Comparison of ENCODE assay signal across 9 mouse cellular contexts in the genomic region with DNA sequence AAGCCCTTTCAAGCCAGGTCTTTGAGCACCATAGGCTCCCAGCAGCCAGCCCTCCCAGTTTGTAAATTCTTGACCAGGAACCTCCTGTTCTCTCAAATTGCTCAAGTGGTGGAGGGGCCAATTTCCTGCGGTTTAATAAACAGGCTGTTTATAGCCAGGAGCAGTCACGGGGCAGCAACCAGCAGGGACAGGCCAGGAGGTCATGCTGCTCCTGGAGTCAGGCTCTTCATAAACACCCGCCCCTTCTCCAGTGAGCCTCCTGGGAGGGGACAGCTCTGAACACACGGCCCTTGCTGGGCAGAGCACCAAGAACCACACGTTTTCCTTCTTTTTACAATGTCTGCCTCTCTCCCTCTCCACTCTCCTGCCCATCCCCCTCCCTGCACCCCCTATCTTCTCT. TPM values are rescaled to one million over a fixed set of nuclear protein-coding genes. Genes with fewer than 3 reads are reported as not detected.
DNase-seq lines count a peak whose midpoint lies in the region; ATAC-seq and TF ChIP-seq lines count a peak whose summit lies in the region.
"Had no signal": no experiment of that assay in that cellular context is flagged by ENCODE, and none has a peak within 500 bp of the region (broad histone marks: within the 10 kb centered on the region; RNA-seq: fewer than 3 reads in every experiment).

No protein-coding gene starts in this region.

- H3K4me1 ChIP-seq in liver, adult 2 months (ENCODE audit: control insufficient read depth, insufficient read depth, low read length) = peaks cover 4% of the 10 kb centered on the region; the same call in 1 of the 2 replicates
- no peaks in the 10 kb centered on the region for H3K4me1 ChIP-seq in stomach, embryonic 14.5 days (ENCODE audit: control insufficient read depth, insufficient read depth, low read length)

- no peak overlapping the region for H3K4me3 ChIP-seq in liver, adult 2 months (ENCODE audit: insufficient read depth, low read depth, low read length)
- no peak overlapping the region for H3K4me3 ChIP-seq in stomach, embryonic 14.5 days (ENCODE audit: low read depth, low read length)
- H3K4me3 ChIP-seq: megakaryocyte, embryonic 14.5 days had no signal

- WGBS in liver, adult 2 months = 28% methylated on average over 5 of the region's 5 CpGs
- WGBS in stomach, embryonic 14.5 days = 15% methylated on average over 5 of the region's 5 CpGs

- H3K79me2 ChIP-seq in liver, adult 2 months (ENCODE audit: control insufficient read depth, insufficient read depth, low read length) = no peaks in the 10 kb centered on the region

- H3K9ac ChIP-seq in liver, adult 2 months (ENCODE audit: low read depth, low read length) = no peak overlapping the region
- no peak overlapping the region for H3K9ac ChIP-seq in stomach, embryonic 14.5 days (replicated peaks; ENCODE audit: low read depth, low read length)

- intact Hi-C loops in heart, postnatal 14 days (cut with DNase I) = no loop called here

- H3K27ac ChIP-seq in liver, adult 2 months (replicated peaks; ENCODE audit: insufficient read depth, low read depth, low read length) = peak overlapping the region; percentile 69
- peak overlapping the region; percentile 11; the same call in 1 of the 2 replicates for H3K27ac ChIP-seq in stomach, embryonic 14.5 days (ENCODE audit: low read length)

- TF ChIP-seq POLR2A in liver, adult 2 months (IDR thresholded peaks at IDR 0.05; ENCODE audit: extremely low read depth, insufficient read depth, low read length) = no peak

- ATAC-seq in stomach, embryonic 14.5 days (ENCODE audit: insufficient number of reproducible peaks, insufficient read depth, low FRiP score, low read depth) = no peak

- H3K4me2 ChIP-seq in stomach, embryonic 14.5 days (replicated peaks; ENCODE audit: low read depth, low read length) = no peak overlapping the region

- H3K27me3 ChIP-seq in liver, adult 2 months (ENCODE audit: control insufficient read depth, insufficient read depth, low read length) = no peaks in the 10 kb centered on the region
- no peaks in the 10 kb centered on the region for H3K27me3 ChIP-seq in stomach, embryonic 14.5 days (ENCODE audit: control insufficient read depth, insufficient read depth, low read length)

- no peak for TF ChIP-seq CTCF in liver, adult 2 months (IDR thresholded peaks at IDR 0.05; ENCODE audit: low read depth, low read length)

- H3K36me3 ChIP-seq in liver, adult 2 months (ENCODE audit: control insufficient read depth, insufficient read depth, low read length) = no peaks in the 10 kb centered on the region
- no peaks in the 10 kb centered on the region for H3K36me3 ChIP-seq in stomach, embryonic 14.5 days (ENCODE audit: control insufficient read depth, insufficient read depth, low read length)

- H3K9me3 ChIP-seq in stomach, embryonic 14.5 days (ENCODE audit: control insufficient read depth, low read depth, low read length) = no peaks in the 10 kb centered on the region

- peak; percentile 70 for DNase-seq in adrenal gland, adult 8-10 months
- peak; percentile 49 for DNase-seq in embryo, embryonic 9.5 days (ENCODE audit: extremely low spot score)
- DNase-seq in heart, postnatal 14 days = peak; percentile 60 to 70
- peak; percentile 57 for DNase-seq in liver, adult 2 months (ENCODE audit: extremely low read depth, low read depth, low spot score)
- DNase-seq in layer of hippocampus, adult 18-20 months (ENCODE audit: low spot score in 2 of 2) = no peak
- no peak for DNase-seq in cerebellum, adult 18-20 months
- DNase-seq in cerebellum, adult 11-12 months = no peak

RNA-seq across cellular contexts. Expression of a gene that starts 17.3 kb away (rescaled TPM):
- 100 to 1,000 TPM in 3 of 4 experiments, 10 to 100 TPM in 1; 89.1 to 315 (median 150) TPM for total RNA-seq in adrenal gland, adult 8-10 months (2022)
- 100 to 1,000 TPM in 1 of 2 experiments, 10 to 100 TPM in 1; 93.6 to 153 TPM for total RNA-seq in heart, postnatal 14 days (2021)
- 2.0 and 3.1 TPM in 2 replicates for total RNA-seq in liver, adult 2 months (2014; rRNA removed)
- 2.7 and 3.3 TPM in 2 replicates for polyA plus RNA-seq in liver, adult 2 months (2012; rRNA removed)
- 197 and 202 TPM in 2 replicates for polyA plus RNA-seq in stomach, embryonic 14.5 days (2014; fragmentation: Nextera tagmentation; extraction: Ambion mirVana)
- total RNA-seq in layer of hippocampus, adult 18-20 months (2021) = 1 to 10 TPM; 4.7 to 5.8 TPM

RNA-seq across cellular contexts. Expression of a gene that starts 18.8 kb away (rescaled TPM):
- 100 to 1,000 TPM; 236 to 370 (median 298) TPM for total RNA-seq in adrenal gland, adult 8-10 months (2022)
- 100 to 1,000 TPM; 259 to 264 TPM for total RNA-seq in heart, postnatal 14 days (2021)
- 629 and 808 TPM in 2 replicates for total RNA-seq in liver, adult 2 months (2014; rRNA removed)
- 664 and 683 TPM in 2 replicates for polyA plus RNA-seq in liver, adult 2 months (2012; rRNA removed)
- 672 and 728 TPM in 2 replicates for polyA plus RNA-seq in stomach, embryonic 14.5 days (2014; fragmentation: Nextera tagmentation; extraction: Ambion mirVana)
- 100 to 1,000 TPM; 265 to 272 TPM for total RNA-seq in layer of hippocampus, adult 18-20 months (2021)

RNA-seq across cellular contexts. Expression of a gene that starts 24.2 kb away (rescaled TPM):
- total RNA-seq in adrenal gland, adult 8-10 months (2022) = 10 to 100 TPM in 2 of 4 experiments, 1 to 10 TPM in 2; 3.4 to 14.4 (median 9.6) TPM
- 10 to 100 TPM; 28.0 to 29.4 TPM for total RNA-seq in heart, postnatal 14 days (2021)
- total RNA-seq in liver, adult 2 months (2014; rRNA removed) = 1.3 and 1.8 TPM in 2 replicates
- polyA plus RNA-seq in liver, adult 2 months (2012; rRNA removed) = 0.46 and 1.2 TPM in 2 replicates
- 6.8 and 10.1 TPM in 2 replicates for polyA plus RNA-seq in stomach, embryonic 14.5 days (2014; fragmentation: Nextera tagmentation; extraction: Ambion mirVana)
- 10 to 100 TPM; 29.5 to 35.5 TPM for total RNA-seq in layer of hippocampus, adult 18-20 months (2021)

Comparison
In these comparisons a context has a peak if more than half of its experiments do, and no peak if none do; other contexts are left out.
1. DNase-seq: peak in adrenal gland, adult 8-10 months (single experiment), embryo, embryonic 9.5 days (single experiment), heart, postnatal 14 days (2 of 2) and liver, adult 2 months (single experiment); none in layer of hippocampus, adult 18-20 months (0 of 2), cerebellum, adult 18-20 months (0 of 2) and cerebellum, adult 11-12 months (single experiment).
2. RNA of a gene that starts 17.3 kb away (total RNA-seq): 89.1 to 315 TPM in adrenal gland, adult 8-10 months and 93.6 to 153 TPM in heart, postnatal 14 days; 4.7 to 5.8 TPM in layer of hippocampus, adult 18-20 months and 2.0 to 3.1 TPM in liver, adult 2 months; every median in the first group is over 10 times any median in the second.